Mouse (Mus musculus): ENCODE results near the gene Mfsd1. TPM values are rescaled to one million over a fixed set of nuclear protein-coding genes. Genes with fewer than 3 reads are reported as not detected.

The Mfsd1 gene
- total and polyA plus RNA-seq, 2 experiments from 2014 or later, result 24.7 to 25.8 TPM

DNA sequence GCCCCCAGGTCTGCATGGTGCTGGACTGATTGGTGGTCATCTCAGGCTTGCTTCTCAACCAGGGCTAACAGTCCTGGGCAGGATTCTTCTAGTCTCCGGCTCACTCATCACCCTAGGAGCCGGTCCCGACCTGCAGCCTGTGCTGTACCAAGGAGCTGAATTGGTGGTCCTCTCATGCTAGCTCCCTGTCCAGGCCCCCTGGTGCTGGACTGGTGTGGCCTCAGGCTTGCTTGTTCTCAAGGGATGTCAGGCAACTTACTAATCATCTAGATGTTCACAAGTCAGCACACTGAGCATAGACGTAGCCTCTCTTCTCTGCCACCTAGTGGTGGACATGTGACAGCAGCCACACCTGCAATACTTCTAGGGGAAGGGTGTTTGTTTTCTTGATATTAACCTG, 9.6 kb upstream of the Mfsd1 start:
- Histone ChIP-seq H3K27ac (ENCODE audit: low read depth, low read length) (no peak overlapping the region), H3K4me3 (ENCODE audit: low read depth, low read length) (no peak overlapping the region), H3K4me2 (ENCODE audit: low read depth, low read length, poor library complexity, severe bottlenecking) (no peak overlapping the region), H3K4me1 (ENCODE audit: insufficient read depth, low read length) (no peaks in the 10 kb centered on the region), H3K9me3 (ENCODE audit: low read length) (no peaks in the 10 kb centered on the region), H3K9ac (replicated peaks; ENCODE audit: low read length, poor library complexity, severe bottlenecking) (no peak overlapping the region), H3K36me3 (ENCODE audit: insufficient read depth, low read length) (no peaks in the 10 kb centered on the region), H3K27me3 (ENCODE audit: insufficient read depth, low read length) (peaks cover 3% of the 10 kb centered on the region; the same call in 1 of the 2 replicates)
- WGBS, result 67% methylated on average over 4 of the region's 4 CpGs
- ATAC-seq (ENCODE audit: low FRiP score) (no peak), DNase-seq (ENCODE audit: low spot score) (peak; percentile 53)
- peak; percentile 79 for TF ChIP-seq CTCF (IDR thresholded peaks at IDR 0.05)

DNA sequence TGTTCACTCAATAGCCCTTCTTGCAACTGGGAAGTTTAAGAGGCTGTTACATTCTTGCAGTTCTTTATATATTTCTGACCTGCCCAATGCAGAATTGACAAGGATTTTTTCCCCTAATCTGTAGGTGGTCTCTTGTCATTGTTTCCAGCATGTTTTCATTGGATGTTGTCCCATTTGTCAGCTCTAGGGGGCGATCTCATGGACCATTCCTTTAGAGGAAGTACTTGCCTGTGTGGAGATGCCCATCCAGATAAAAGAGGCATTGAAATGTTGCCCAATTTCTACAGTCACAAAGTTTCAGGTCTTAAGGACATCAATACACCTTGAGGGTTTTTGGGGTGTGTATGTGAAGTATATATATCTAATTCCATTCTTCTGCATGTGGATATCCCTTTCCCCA, 9.0 kb upstream of the Mfsd1 start:
- Histone ChIP-seq H3K4me1 (ENCODE audit: insufficient read depth, low read length) (no peaks in the 10 kb centered on the region), H3K9ac (replicated peaks; ENCODE audit: low read length, poor library complexity, severe bottlenecking) (no peak overlapping the region), H3K9me3 (ENCODE audit: low read length) (no peaks in the 10 kb centered on the region), H3K27me3 (ENCODE audit: insufficient read depth, low read length) (peaks cover 3% of the 10 kb centered on the region; the same call in 1 of the 2 replicates), H3K4me2 (ENCODE audit: low read depth, low read length, poor library complexity, severe bottlenecking) (no peak overlapping the region), H3K27ac (ENCODE audit: low read depth, low read length) (no peak overlapping the region), H3K36me3 (ENCODE audit: insufficient read depth, low read length) (no peaks in the 10 kb centered on the region), H3K4me3 (ENCODE audit: low read depth, low read length) (no peak overlapping the region)
- ATAC-seq (ENCODE audit: low FRiP score), result no peak
- DNase-seq (ENCODE audit: low spot score), result no peak
- 0% methylated on average over 1 of the region's 1 CpGs for WGBS
- no peak for TF ChIP-seq CTCF (IDR thresholded peaks at IDR 0.05)

DNA sequence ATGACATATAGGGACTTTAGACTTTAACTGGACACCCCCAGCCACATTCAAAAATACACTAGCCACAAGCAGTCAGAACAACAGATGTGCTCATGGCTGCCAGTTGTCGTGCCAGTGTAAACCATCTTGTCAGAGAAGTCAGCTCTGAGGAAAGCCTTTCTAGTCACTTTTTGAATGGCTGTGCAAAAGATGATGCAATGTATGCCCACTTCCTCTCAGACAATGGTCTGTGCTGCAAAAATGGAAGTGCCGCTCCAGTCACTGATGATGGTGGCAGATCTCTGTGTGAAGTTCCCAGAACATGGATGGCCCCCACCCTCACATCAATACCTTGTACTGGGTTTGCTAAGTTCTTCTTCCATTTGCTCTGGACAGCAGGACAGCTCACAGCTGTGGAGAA, 6.3 kb upstream of the Mfsd1 start:
- TF ChIP-seq CTCF (IDR thresholded peaks at IDR 0.05), result no peak
- ATAC-seq (ENCODE audit: low FRiP score) (no peak), DNase-seq (ENCODE audit: low spot score) (no peak)
- Histone ChIP-seq H3K4me3 (ENCODE audit: low read depth, low read length) (no peak overlapping the region), H3K4me2 (ENCODE audit: low read depth, low read length, poor library complexity, severe bottlenecking) (no peak overlapping the region), H3K27me3 (ENCODE audit: insufficient read depth, low read length) (no peaks in the 10 kb centered on the region; the same call in 1 of the 2 replicates), H3K36me3 (ENCODE audit: insufficient read depth, low read length) (no peaks in the 10 kb centered on the region), H3K9ac (replicated peaks; ENCODE audit: low read length, poor library complexity, severe bottlenecking) (no peak overlapping the region), H3K27ac (ENCODE audit: low read depth, low read length) (no peak overlapping the region), H3K9me3 (ENCODE audit: low read length) (no peaks in the 10 kb centered on the region), H3K4me1 (ENCODE audit: insufficient read depth, low read length) (no peaks in the 10 kb centered on the region)
- 86% methylated on average over 2 of the region's 2 CpGs for WGBS

DNA sequence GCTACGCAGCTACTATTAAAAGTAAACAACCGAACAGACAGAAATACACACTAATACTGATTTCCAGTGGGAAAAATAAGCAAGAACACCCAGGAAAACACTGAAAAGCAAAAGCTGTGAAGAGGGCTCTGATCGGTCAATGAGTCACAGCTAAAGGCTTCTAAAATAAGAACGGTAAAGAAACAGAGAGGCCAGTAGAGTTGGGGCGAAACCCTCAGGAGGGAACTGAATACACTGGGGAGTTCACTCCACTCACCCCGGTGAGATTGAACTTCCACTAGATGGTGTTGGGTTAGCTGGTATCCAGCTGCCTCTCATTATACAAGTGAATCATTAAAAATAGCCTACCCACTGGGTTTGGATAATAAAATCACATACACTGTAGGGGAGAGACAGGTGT, 5.8 kb upstream of the Mfsd1 start:
- no peaks in the 10 kb centered on the region for H3K9me3 ChIP-seq (ENCODE audit: low read length)
- TF ChIP-seq CTCF (IDR thresholded peaks at IDR 0.05), result no peak

DNA sequence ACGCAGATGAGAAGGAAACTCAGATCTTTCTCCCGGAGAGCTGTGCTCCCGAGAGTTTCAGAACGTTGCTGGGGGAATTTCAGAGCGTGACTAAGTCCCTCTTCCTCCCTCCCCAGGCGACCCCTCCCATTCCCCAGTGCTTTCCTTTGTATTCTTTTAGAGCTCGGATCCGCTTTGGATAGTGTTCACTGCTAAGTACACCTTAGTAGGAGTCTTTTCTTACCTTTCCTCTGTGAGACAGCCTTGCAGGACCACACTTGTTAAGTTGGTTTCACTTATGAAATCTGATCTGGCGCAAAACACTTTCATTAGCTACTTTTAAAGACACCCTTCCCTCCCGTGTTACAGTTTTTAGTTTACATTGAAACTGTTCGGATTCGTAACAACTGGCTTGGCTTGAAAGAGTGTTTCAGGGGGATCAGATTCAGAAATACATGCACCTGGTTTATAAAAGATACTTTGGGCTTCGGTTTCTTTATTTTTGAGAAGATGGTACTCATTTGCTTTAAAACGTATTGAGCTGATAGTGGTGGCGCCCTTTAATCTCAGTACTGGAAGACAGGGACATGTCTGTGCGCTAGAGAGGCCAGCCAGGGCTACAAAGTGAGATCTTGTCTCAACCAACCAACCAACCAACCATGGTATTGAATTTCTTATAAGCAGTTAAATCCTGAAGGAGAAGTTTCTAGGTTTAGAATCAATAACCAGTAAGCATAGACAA, 744 bp downstream of the Mfsd1 start:
- ATAC-seq (ENCODE audit: low FRiP score), result peak; percentile 25; the same call in 1 of the 2 replicates

More for the DNA sequence above, 5.8 kb upstream of the Mfsd1 start:
- Histone ChIP-seq H3K36me3 (ENCODE audit: insufficient read depth, low read length) (no peaks in the 10 kb centered on the region), H3K9ac (replicated peaks; ENCODE audit: low read length, poor library complexity, severe bottlenecking) (no peak overlapping the region), H3K4me3 (ENCODE audit: low read depth, low read length) (no peak overlapping the region), H3K4me1 (ENCODE audit: insufficient read depth, low read length) (no peaks in the 10 kb centered on the region), H3K4me2 (ENCODE audit: low read depth, low read length, poor library complexity, severe bottlenecking) (no peak overlapping the region), H3K27me3 (ENCODE audit: insufficient read depth, low read length) (no peaks in the 10 kb centered on the region; the same call in 1 of the 2 replicates), H3K27ac (ENCODE audit: low read depth, low read length) (no peak overlapping the region)
- ATAC-seq (ENCODE audit: low FRiP score) (no peak), DNase-seq (ENCODE audit: low spot score) (no peak)
- WGBS, result 89% methylated on average over 6 of the region's 6 CpGs

DNA sequence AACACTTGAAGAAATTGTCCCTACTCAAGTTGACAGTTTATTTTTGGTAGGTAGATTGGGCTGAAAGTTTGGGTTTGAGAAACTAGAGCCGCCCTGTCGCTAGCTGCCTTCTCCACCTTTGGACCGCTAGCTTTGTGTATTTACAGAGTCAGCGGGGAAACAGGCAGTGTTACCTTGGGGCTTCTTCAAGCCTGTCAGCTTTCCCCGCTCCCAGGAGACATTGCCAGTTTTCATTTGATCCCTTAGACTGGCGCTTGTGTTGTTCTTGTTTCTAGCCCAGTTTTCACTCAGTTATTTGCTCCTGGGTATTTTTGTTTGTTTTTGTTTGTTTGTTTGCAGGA, 1.3 kb downstream of the Mfsd1 start:
- ATAC-seq (ENCODE audit: low FRiP score) (no peak), DNase-seq (ENCODE audit: low spot score) (no peak)
- Histone ChIP-seq H3K4me2 (ENCODE audit: low read depth, low read length, poor library complexity, severe bottlenecking) (peak overlapping the region; percentile 93), H3K27ac (ENCODE audit: low read depth, low read length) (no peak overlapping the region), H3K9ac (replicated peaks; ENCODE audit: low read length, poor library complexity, severe bottlenecking) (no peak overlapping the region), H3K27me3 (ENCODE audit: insufficient read depth, low read length) (no peaks in the 10 kb centered on the region), H3K4me1 (ENCODE audit: insufficient read depth, low read length) (0 out of 2 replicates have a peak, but pooled peaks cover 3% of the 10 kb centered on the region), H3K4me3 (ENCODE audit: low read depth, low read length) (no peak overlapping the region), H3K36me3 (ENCODE audit: insufficient read depth, low read length) (peaks cover 16% of the 10 kb centered on the region), H3K9me3 (ENCODE audit: low read length) (no peaks in the 10 kb centered on the region)
- no peak for TF ChIP-seq CTCF (IDR thresholded peaks at IDR 0.05)
- 84% methylated on average over 6 of the region's 6 CpGs for WGBS

More for the DNA sequence above, 744 bp downstream of the Mfsd1 start:
- H3K9me3 ChIP-seq (ENCODE audit: low read length), result no peaks in the 10 kb centered on the region
- peaks cover 13% of the 10 kb centered on the region; the same call in 1 of the 2 replicates for H3K36me3 ChIP-seq (ENCODE audit: insufficient read depth, low read length)
- peak overlapping the region; percentile 57; the same call in 1 of the 2 replicates for H3K27ac ChIP-seq (ENCODE audit: low read depth, low read length)
- H3K9ac ChIP-seq (replicated peaks; ENCODE audit: low read length, poor library complexity, severe bottlenecking), result peak overlapping the region; percentile 69
- no peak for TF ChIP-seq CTCF (IDR thresholded peaks at IDR 0.05)
- no peak for DNase-seq (ENCODE audit: low spot score)
- peak overlapping the region; percentile 93 for H3K4me2 ChIP-seq (ENCODE audit: low read depth, low read length, poor library complexity, severe bottlenecking)
- WGBS, result 22% methylated on average over 16 of the region's 16 CpGs
- H3K4me1 ChIP-seq (ENCODE audit: insufficient read depth, low read length), result 0 out of 2 replicates have a peak, but pooled peaks cover 3% of the 10 kb centered on the region
- H3K4me3 ChIP-seq (ENCODE audit: low read depth, low read length), result peak overlapping the region; percentile 87
- no peaks in the 10 kb centered on the region for H3K27me3 ChIP-seq (ENCODE audit: insufficient read depth, low read length)
